Mouse (Mus musculus) hindbrain, embryonic 16.5 days (tissue): Measurements from ENCODE around the gene Alkbh4. TPM values are rescaled to one million over a fixed set of nuclear protein-coding genes. Genes with fewer than 3 reads are reported as not detected.

ENCODE experiments used
- ATAC-seq: fragments of 200-750 bp; cut with Nextera tagmentation; 2 replicates; pipeline ENCODE4 v1.8.0; 2017; ENCODE audit warnings: moderate TSS enrichment, moderate library complexity
- H3K27ac ChIP-seq: fragments of 300-500 bp; sonication (generic); 2 replicates; pipeline ENCODE4 v1.5.1; 2014; ENCODE audit warnings: low read depth, mild to moderate bottlenecking, control low read depth, low read length, moderate library complexity
- H3K27me3 ChIP-seq: fragments of 300-500 bp; sonication (generic); replicated peaks from 2 replicates; pipeline ENCODE4 v1.6.1; 2014; ENCODE audit warnings: low read length; ENCODE audit not compliant: control insufficient read depth, insufficient read depth
- H3K36me3 ChIP-seq: fragments of 300-500 bp; sonication (generic); 2 replicates; pipeline ENCODE4 v1.6.1; 2014; ENCODE audit warnings: mild to moderate bottlenecking, low read length, moderate library complexity, mixed read lengths; ENCODE audit not compliant: control insufficient read depth, insufficient read depth
- H3K4me1 ChIP-seq: fragments of 300-500 bp; sonication (generic); 2 replicates; pipeline ENCODE4 v1.6.1; 2014; ENCODE audit warnings: low read depth, low read length; ENCODE audit not compliant: control insufficient read depth, insufficient read depth
- H3K4me2 ChIP-seq: fragments of 300-500 bp; sonication (generic); 2 replicates; pipeline ENCODE4 v1.6.1; 2014; ENCODE audit warnings: mild to moderate bottlenecking, low read length, control low read depth, moderate library complexity
- H3K4me3 ChIP-seq: fragments of 300-500 bp; sonication (generic); 2 replicates; pipeline ENCODE4 v1.5.1; 2014; ENCODE audit warnings: mild to moderate bottlenecking, low read length, control low read depth, moderate library complexity
- H3K9ac ChIP-seq: fragments of 300-500 bp; sonication (generic); 2 replicates; pipeline ENCODE4 v1.6.1; 2014; ENCODE audit warnings: low read depth, mild to moderate bottlenecking, control low read depth, low read length, moderate library complexity
- H3K9me3 ChIP-seq: fragments of 300-500 bp; sonication (generic); 2 replicates; pipeline ENCODE4 v1.6.1; 2014; ENCODE audit warnings: mild to moderate bottlenecking, low read length, moderate library complexity; ENCODE audit not compliant: control insufficient read depth
- WGBS: fragments of 180-500 bp; shearing (Covaris S2); extraction: QIAGEN DNeasy Blood & Tissue Kit; methylation state at CpG from one replicate; pipeline ENCODE4 v1.1.7; 2014; 5-methylcytosine and 5-hydroxymethylcytosine counted together
- polyA plus RNA-seq: library from polyadenylated mRNA; unstranded; fragments of >200 nt; fragmentation: Nextera tagmentation; extraction: Ambion mirVana; gene quantifications from 2 replicates; pipeline ENCODE4 v1.2.1, GENCODE M21; 2015

Gene Alkbh4
- 20.4 and 22.7 TPM in 2 replicates for polyA plus RNA-seq

- under 1% methylated on average over 59 of the region's 60 CpGs for WGBS
- peak within 1 kb of the TSS; percentile 79 for H3K4me3 ChIP-seq
- ATAC-seq: peak; percentile 95
- H3K27me3 ChIP-seq: no peaks in the 10 kb centered on the region
- peak within 1 kb of the TSS; percentile 76 for H3K4me2 ChIP-seq
- H3K9ac ChIP-seq: peak within 1 kb of the TSS; percentile 84
- peak within 1 kb of the TSS; percentile 65 for H3K27ac ChIP-seq
- peaks cover 15% of the 10 kb centered on the region for H3K4me1 ChIP-seq
- no peaks in the 10 kb centered on the region for H3K9me3 ChIP-seq
- H3K36me3 ChIP-seq: peaks cover 21% of the 10 kb centered on the region
Observed at GRCm38 (mm10) chr5:136135571-136136291, at the start of gene Alkbh4, which contains the start of gene Lrwd1. Gene Alkbh4, plus strand, starts transcription at chr5:136136146. Gene Lrwd1, minus strand, starts transcription at chr5:136136074.

- no peak for ATAC-seq
- H3K9me3 ChIP-seq: no peaks in the 10 kb centered on the region
- no peak overlapping the region for H3K27ac ChIP-seq
- H3K9ac ChIP-seq: no peak overlapping the region
- 88% methylated on average over 8 of the region's 8 CpGs for WGBS
- peaks cover 16% of the 10 kb centered on the region for H3K4me1 ChIP-seq
- H3K36me3 ChIP-seq: no peaks in the 10 kb centered on the region
- H3K27me3 ChIP-seq: no peaks in the 10 kb centered on the region
- H3K4me3 ChIP-seq: no peak overlapping the region
- H3K4me2 ChIP-seq: no peak overlapping the region
Observed at GRCm38 (mm10) chr5:136086290-136086689, 49.7 kb upstream of the Alkbh4 start.

- Histone ChIP-seq H3K9me3 (no peaks in the 10 kb centered on the region), H3K4me3 (no peak overlapping the region), H3K36me3 (no peaks in the 10 kb centered on the region), H3K27ac (no peak overlapping the region), H3K9ac (no peak overlapping the region), H3K4me2 (no peak overlapping the region), H3K27me3 (no peaks in the 10 kb centered on the region), H3K4me1 (peaks cover 14% of the 10 kb centered on the region)
- no peak for ATAC-seq
- 17% methylated on average over 14 of the region's 14 CpGs for WGBS
Observed at GRCm38 (mm10) chr5:136088821-136089575, 46.9 kb upstream of the Alkbh4 start.

DNA sequence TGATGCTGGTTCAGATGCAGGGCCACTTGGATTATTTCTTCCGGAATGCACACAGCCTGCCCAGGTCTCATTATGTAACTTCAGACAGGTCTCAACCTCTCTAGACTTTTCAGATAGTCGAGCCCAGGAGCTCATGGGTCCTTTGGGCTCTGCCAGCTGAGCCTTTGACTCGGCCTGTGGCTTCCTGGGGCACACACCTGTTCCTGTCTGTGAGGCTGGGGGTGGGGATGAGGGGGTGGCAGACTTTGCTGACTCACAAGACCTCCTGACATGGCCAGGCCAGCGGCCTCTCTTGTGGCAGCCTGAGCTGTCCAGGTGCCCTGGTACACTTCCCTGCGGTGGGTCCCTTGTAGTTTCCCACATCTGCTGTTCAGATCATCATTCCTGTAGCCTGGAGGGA, 44.0 kb upstream of the Alkbh4 start:
- Histone ChIP-seq H3K27me3 (no peaks in the 10 kb centered on the region), H3K36me3 (no peaks in the 10 kb centered on the region), H3K9me3 (no peaks in the 10 kb centered on the region), H3K27ac (no peak overlapping the region), H3K4me3 (no peak overlapping the region), H3K4me2 (no peak overlapping the region), H3K9ac (no peak overlapping the region), H3K4me1 (no peaks in the 10 kb centered on the region)
- ATAC-seq: no peak
- WGBS: 65% methylated on average over 5 of the region's 5 CpGs

DNA sequence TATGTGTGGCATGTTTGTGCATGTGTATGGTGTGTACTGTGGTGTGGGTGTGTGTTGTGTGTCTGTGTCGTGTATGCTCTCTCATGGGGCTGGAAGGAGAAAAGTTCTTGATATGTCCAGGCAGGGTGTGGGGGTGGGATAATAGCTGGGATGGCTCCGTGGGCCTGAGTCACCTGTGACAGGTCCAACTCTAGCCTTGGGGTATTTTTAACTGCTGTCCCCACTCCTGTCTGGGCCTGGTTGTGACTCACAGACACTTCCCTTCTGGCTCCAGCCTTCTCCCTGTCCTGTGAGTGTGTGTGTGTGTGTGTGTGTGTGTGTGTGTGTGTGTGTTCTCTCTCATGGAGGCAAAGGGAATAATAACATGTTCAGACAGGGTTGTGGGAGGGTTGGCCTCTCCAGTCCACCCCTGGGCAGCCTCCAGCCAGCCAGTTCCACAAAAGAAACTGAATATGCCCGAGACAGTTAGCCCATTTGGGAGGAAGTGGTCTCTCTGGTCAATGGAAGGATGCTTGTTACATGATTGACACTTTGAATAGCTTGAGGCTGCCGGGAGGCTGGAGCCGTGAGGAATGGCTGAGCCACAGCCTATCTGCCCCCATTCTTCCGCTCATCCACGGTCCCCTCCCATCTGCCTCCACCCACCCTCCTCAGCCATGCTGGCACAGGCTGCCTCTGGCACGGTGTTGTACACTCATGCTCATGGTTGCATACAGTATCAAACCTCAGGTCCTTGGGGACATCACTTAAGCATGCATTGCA, 41.5 kb upstream of the Alkbh4 start:
- Histone ChIP-seq H3K9ac (no peak overlapping the region), H3K4me3 (no peak overlapping the region), H3K36me3 (no peaks in the 10 kb centered on the region), H3K4me1 (no peaks in the 10 kb centered on the region), H3K9me3 (no peaks in the 10 kb centered on the region), H3K27ac (no peak overlapping the region), H3K27me3 (no peaks in the 10 kb centered on the region), H3K4me2 (no peak overlapping the region)
- WGBS: 44% methylated on average over 8 of the region's 8 CpGs
- no peak for ATAC-seq

DNA sequence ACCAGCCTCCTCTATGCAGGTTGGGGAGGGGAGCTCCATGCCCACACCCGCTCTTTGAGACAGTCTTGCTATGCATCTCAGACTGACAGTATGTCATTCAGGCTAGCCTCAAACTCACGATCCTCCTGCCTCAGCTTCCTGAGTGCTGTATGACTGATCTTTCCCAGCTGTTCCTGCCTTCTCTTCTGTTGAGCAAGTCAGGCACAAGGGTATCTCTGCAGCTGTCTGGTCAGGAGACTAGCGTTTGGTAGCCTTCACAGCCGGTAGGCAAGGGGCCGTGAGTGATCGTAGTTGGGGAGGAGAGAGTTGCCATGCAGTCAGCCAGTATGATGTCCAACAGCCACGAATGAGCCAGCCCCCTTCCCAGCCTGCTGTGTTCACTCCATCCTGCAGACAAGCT, 40.9 kb upstream of the Alkbh4 start:
- Histone ChIP-seq H3K4me2 (no peak overlapping the region), H3K4me3 (no peak overlapping the region), H3K36me3 (no peaks in the 10 kb centered on the region), H3K9ac (no peak overlapping the region), H3K27ac (no peak overlapping the region), H3K4me1 (no peaks in the 10 kb centered on the region), H3K9me3 (no peaks in the 10 kb centered on the region), H3K27me3 (no peaks in the 10 kb centered on the region)
- no peak for ATAC-seq
- WGBS: 65% methylated on average over 7 of the region's 7 CpGs

DNA sequence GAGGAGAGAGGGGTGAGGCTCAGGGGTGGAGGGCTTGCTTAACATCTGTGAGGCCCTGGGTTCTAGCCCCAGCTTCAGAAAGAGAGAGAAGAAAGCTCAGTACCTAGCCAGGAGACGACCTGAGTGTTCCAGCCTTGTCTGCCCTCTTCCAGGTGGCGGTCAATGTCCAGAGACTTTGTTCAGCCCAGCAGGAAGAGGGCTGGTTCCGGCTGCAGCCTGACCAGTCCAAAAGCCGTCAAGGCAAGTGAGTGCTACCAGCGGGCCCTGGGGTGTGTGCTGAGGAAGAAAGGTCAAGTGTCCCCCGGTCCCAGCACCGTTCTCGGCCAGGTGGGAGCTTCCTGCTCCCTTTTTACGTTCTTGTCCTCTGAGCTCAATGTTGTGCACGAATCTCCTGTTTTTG, 37.4 kb upstream of the Alkbh4 start:
- no peaks in the 10 kb centered on the region for H3K27me3 ChIP-seq
- no peak overlapping the region for H3K27ac ChIP-seq
- peaks cover 6% of the 10 kb centered on the region for H3K4me1 ChIP-seq
- no peak for ATAC-seq
- no peak overlapping the region for H3K9ac ChIP-seq
- H3K36me3 ChIP-seq: no peaks in the 10 kb centered on the region
- H3K9me3 ChIP-seq: no peaks in the 10 kb centered on the region
- no peak overlapping the region for H3K4me3 ChIP-seq
- 86% methylated on average over 10 of the region's 10 CpGs for WGBS
- no peak overlapping the region for H3K4me2 ChIP-seq

GRCm38 (mm10) chr5:136102099-136102820, 33.7 kb upstream of the Alkbh4 start:
- Histone ChIP-seq H3K4me3 (peak overlapping the region; percentile 46), H3K4me1 (peaks cover 6% of the 10 kb centered on the region), H3K36me3 (no peaks in the 10 kb centered on the region), H3K9me3 (0 out of 2 replicates have a peak, but pooled peaks cover 2% of the 10 kb centered on the region), H3K27me3 (no peaks in the 10 kb centered on the region), H3K27ac (0 out of 2 replicates have a peak overlapping the region, but pooled peaks have one; percentile 24), H3K4me2 (peak overlapping the region; percentile 82), H3K9ac (peak overlapping the region; percentile 63)
- ATAC-seq: peak; percentile 91
- WGBS: 6% methylated on average over 41 of the region's 41 CpGs
